Mouse (Mus musculus) embryo, embryonic 10.5 days (tissue): ENCODE measurements around the gene Bmp6.

Source experiments
- DNase-seq: peaks from one replicate; pipeline ENCODE4 v3.0.0-alpha.2; 2015; ENCODE audit warnings: low spot score

Bmp6 gene

DNA sequence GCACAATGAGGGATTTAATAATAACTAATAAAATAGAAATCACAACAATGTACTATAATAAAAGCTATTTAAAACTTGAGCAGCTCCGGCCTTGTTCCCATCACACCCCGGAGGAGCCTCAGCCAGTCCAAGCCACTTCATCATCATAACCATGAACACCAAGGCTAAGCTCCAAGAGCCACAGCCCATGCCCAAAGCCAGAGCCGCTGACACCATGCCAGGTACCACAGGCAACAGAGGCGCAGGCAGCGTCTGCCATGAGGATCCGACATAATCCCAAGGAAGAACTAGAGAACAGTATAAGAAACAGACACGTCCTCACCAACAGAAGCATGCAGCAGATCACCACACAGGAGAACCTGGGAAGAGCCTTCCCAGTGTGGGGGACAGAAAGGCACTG lies 169.0 kb downstream of the Bmp6 start:
- DNase-seq: no peak

DNA sequence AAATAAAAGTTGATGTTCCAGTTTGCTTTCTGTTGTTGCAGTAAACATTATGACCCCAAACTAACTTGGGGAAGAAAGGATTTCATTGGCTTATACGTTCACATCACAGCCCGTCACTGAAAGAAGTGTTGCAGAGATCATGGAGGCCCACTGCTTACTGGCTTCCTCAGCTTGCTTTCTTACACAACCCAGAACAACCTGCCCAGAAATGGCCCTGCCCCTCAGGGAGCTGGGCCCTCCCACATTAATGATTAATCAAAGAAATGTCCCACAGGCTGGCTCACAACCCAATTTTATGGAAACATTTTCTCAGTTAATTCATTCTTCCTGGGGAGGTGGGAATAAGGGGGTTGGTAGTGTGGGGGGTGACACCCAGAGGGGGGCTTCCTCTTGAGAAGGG lies 170.5 kb downstream of the Bmp6 start:
- DNase-seq: no peak

DNA sequence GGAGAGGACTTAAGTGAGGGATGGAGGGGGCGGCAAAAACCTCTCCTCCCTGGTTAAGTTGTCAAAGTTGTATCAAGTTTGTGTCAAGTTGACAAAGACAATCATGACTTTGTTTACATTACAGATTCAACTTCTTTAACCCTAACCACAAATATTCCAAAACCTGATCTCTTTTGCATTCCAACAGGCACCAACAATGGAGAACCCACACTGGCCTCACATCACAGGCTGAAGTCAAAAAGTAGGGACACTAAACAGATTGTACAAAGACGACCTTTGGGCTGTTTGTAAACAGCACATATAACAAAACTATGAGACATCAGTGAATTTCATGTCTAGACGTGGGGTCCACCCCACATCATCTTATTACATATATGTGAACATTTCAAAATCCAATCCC lies 170.9 kb downstream of the Bmp6 start:
- no peak for DNase-seq

DNA sequence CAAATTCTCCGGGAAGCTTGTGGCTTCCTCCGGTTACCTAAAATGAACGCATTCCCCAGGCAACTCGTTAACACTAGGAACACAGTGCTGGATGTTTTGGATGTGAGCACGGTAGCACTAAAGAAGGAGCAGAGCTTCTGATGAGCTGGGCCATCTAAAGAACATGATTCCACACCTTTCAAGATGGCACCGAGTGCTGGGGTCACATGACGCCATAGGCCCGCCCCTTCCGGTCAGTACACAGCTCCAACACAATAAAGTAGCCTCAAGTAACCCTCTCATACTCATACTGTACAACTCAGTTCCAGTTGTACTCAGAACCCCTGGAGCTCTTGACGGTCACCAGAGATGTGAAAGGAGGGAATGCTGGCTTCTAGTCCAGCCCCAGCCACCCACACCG lies 171.7 kb downstream of the Bmp6 start:
- no peak for DNase-seq

- DNase-seq: no peak
These were observed 175.4 kb downstream of the Bmp6 start for GRCm38 (mm10) chr13:38520299-38520698.

GRCm38 (mm10) chr13:38522056-38522654 lies 177.2 kb downstream of the Bmp6 start:
- no peak for DNase-seq

- DNase-seq: no peak
These were observed 178.3 kb downstream of the Bmp6 start for GRCm38 (mm10) chr13:38523231-38523630.

DNA sequence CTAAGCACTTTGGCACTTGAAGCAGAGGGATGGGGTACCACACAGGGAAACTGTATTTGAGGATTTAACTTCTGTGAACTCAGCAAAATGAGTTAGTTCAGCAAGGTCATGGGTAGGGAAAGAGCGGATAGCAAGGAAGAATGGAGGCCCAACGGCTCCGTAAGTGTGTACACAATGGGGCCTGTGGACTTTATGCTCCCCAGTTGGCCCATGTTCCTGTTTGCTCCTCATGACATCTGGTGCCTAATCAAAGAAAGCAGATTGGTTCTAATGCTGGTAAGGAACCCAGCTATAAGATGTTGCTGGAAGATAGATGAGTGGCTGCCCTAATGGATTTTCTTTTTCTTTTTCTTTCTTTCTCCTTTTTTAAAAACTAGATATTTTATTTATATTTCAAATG lies 180.4 kb downstream of the Bmp6 start:
- DNase-seq: no peak

GRCm38 (mm10) chr13:38526116-38526515 lies 181.2 kb downstream of the Bmp6 start:
- no peak for DNase-seq

DNA sequence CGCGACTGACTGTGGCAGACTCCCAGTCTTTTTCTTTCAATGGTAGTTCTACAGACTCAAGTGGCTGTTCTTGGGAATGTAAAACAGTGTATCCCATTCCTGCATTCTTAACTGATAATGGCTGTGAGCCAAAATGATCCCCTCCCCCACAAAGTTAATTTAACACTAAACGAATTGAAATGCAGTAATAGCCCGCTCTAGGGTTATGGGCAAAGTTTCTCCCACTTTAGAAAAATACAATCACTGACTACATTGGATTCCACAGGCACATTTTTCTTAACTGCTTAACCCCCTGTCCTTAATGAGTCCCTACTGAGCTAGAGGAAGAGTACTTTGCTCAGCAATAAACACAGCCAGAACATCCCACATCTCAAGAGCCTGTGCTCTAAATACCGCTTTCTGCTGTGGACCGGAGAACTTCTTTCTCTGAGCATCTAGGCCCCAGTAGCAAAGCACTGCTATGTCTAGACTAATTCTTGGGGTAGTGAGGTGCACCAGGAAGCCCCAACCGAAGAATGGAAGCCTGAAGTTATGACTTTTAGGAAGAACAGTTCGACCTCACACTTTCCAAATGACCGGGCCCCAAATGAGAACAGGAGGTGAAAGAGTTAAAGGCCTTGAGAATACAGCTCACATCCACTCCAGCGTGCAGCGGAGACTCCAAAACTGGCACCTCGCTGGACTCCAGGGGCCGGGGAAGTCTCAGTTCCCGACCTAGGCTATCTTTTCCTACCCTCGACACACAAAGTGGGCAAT lies 182.3 kb downstream of the Bmp6 start:
- peak; percentile 61 for DNase-seq

DNA sequence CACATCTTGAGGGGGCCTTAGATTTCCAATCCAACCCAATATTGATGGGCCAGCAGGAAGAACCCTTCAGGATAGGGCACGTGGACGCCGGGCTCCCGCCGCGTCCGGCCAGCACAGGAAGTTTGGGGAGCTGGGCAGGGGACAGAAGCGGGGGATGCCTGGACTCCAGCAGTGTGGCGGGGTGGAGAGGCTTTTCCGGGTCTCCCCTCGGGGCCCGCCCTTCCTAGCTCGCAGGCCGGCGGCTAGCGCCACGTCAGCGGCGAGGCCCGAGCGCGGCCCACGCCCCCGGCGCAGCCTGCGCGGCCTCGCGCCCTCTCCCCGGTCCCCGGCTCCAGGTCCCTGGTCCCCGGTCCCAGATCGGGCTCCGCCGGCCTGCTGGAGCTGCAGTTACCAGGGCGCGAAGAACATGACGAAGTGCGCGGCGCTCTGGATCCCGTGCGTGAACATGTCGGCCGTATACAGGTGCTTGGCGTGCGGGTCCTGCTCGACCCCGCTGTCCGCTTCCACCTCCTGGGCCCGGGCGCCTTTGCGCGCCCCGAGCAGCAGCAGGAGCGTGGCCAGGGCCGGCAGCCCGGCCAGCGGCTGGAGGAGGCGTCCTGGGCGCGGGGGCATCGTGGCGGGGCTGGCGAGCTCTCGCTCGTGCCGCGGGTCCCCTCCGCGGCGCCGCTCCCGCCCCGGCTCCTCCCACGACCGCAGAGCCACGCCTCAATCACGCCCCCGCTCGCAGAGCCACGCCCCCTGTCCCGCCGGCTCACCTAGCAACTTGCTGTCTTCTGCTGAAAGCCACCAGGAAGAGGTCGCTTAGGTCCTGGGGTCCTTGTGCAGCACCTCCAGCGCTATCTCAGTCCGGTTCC lies 183.1 kb downstream of the Bmp6 start:
- peak; percentile 83 for DNase-seq

DNA sequence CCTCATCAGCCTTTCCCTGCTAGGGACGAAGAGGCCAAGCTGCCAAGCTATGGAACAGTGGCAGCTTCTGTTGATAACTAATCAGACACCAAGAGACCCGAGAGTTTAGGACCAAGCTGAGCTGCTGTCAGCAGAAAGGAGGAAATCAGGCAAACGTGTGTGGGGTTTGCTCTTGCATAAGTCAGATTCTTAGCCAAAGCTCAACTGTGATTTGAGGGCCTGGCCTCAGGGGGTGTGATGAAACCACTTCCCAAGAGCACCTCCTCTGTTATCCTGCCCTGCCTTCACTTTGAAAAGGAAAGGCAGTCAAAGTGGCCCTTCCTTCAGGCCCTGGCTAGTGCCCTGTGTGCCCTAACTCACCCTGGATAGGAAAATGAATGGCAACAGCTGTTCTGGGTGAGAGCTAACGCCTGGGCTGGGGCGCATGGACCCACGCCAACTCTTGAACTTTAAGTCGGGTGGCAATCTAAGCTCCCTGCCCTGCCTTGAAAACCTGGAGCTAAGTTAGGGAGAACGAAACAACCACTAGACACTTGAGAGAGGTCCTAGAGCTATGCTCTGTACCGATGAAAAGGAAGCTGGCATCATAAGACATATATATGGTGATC lies 183.9 kb downstream of the Bmp6 start, which contains the start of gene Txndc5:
Txndc5 (minus strand) TSS at position 138 of the 608 bp plus-strand sequence.
- no peak for DNase-seq

DNA sequence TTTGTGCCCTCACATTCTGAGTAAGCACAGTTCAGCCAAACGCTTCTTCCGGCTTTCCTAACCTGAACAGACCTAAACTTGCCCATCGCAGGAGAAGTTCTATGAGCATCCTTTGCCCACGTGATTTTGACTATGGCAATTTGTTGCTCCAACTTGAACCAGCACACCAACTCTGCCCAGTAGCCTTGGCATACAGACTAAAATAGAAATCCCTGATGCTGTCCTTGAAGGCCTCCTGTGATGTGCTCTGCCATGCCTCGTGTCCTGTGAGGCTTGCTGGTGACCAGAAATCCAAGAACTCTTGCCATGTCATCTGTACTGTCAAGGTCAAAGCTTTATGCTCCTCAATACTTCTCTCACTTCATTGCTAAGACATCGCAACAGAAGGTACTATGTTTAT lies 184.7 kb downstream of the Bmp6 start:
- DNase-seq: no peak

DNA sequence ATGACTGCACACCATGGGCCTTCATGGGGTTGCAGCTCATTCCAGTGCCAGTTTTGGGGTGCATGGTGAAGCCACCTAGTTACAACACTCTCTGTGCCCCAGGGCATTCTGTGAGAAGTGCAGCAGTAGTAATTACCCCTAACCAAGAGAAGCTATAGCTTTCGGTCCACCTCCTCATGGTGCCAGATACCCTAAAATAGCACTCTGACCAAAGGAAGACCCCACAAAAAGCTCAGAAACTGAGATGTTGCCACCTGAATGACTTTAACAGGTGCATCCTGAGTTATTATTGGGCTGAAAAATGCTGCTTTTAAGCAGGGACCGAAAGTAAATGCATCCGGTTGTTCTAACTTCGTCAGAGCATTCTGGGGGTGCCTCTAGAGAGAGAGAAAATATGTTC lies 186.6 kb downstream of the Bmp6 start:
- DNase-seq: no peak

- no peak for DNase-seq
These were observed 188.6 kb downstream of the Bmp6 start for GRCm38 (mm10) chr13:38533461-38533860.

GRCm38 (mm10) chr13:38534016-38534415 lies 189.1 kb downstream of the Bmp6 start:
- no peak for DNase-seq

GRCm38 (mm10) chr13:38534731-38535130 lies 189.8 kb downstream of the Bmp6 start:
- no peak for DNase-seq

DNA sequence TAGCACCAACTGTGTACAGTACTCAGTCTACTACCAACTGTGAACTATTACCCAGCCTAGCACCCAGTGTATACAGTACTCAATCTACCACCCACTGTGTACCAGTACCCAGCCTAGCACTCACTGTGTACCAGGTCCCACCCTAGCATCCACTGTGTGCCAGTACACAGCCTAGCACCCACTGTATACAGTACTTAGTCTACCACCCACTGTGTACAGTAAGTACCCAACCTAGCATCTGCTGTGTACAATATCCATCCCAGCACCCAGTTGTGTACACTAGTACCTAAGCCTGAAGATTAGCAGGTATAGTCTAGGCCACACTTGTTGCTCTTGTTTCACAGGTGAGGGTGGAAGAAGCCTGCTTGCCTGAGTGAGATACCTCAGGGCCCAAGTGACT lies 192.6 kb downstream of the Bmp6 start:
- no peak for DNase-seq

DNA sequence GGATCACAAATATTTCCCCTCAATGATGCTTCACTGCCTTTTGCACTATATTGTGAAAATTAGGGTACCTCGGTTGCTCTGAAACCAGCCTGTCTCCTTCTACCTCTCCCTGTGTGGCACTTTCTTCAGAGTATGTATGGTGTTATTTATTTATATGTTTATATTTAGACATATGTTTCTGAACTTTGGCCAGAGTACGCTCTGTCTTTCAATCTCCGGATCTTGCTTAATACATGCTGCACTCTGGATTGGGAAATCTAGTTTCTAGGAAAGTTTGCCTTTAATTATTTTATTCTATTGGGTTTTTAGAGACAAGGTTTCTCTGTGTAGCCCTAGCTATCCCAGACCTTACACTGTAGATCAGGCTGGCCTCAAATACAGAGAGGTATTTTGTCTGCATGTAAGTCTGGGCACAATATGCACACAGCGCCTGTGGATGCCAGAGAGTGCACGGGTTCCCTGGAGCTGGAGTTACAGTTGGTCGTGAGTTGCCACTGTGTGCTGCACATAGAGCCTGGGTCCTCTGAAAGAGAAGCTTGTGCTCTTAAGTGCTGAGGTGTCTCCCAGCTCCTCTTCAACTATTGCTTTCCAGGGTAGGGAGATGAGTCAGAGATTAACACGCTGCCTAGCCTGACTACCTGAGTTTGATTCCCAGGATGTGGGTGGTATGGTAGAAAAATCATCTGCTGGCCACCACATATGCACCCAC lies 194.4 kb downstream of the Bmp6 start:
- DNase-seq: no peak

DNA sequence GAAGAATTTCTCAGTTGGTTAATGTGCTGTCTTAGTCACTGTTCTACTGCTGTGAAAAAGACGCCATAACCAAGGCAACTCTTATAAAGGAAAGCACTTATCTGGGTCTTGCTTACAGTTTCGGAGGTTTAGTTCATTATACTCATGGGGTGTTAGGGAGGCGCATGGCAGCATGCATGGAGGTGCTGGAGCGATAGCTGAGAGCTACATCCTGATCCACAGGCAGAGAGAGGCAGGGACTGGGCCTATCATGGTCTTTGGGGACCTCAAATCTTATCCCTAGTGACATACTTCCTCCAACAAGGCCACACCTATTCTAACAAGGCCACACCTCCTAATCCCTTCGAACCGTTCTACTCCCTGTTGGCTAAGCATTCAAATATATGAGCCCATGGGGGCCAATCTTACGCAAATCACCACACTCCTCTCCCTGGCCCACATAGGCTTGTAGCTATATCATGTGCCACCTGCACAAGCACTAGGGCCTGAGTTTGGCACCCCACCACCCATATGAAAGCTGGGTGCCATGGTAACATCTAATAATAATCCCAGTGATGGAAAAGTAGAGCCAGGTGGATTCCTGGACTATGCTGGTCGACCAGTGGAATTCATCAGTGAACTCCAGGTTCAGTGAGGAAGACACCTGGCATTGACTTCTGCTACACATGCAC lies 198.7 kb downstream of the Bmp6 start:
- no peak for DNase-seq

DNA sequence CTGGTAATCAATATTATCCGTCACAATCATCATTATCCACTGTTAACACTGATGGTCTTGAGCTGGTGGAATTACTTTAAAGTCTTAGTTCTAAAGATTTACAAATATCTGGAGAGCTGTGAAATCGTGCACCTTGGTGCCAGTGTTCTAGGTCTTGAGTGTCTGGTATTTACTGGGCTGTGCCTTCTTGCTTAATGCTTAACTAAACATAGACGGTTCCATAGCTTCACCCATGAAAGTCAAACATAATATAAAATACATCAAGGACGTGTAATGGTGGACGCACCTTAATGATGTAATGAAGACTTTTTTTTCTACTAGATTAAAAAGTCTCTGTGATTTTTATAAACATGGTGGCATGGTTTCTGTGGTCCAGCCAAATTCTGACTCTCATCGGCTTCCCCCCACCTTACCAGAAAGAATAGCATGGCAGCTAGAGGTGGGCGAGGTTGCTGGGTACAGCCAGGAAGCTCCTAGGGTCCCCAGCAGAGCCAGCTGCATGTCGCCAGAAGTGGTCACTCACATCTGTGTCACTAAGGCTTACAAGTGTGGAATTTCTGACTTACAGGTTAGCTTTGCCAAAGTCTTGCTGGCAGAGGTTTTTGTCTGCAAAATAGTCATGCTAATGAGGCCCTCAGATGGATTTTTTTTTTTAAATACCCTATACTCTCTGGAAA lies 200.0 kb downstream of the Bmp6 start:
- no peak for DNase-seq
